Mouse (Mus musculus) forebrain, embryonic 11.5 days (tissue): Measurements from ENCODE around the gene Mettl27. TPM values are rescaled to one million over a fixed set of nuclear protein-coding genes. Genes with fewer than 3 reads are reported as not detected.

Experiments used
- ATAC-seq: fragments of 200-750 bp; cut with Nextera tagmentation; replicated peaks from 2 replicates; pipeline ENCODE4 v1.8.0; 2017; ENCODE audit warnings: moderate TSS enrichment; ENCODE audit not compliant: low FRiP score
- DNase-seq: peaks from one replicate; pipeline ENCODE4 v3.0.0-alpha.2; 2017; ENCODE audit warnings: low spot score
- H3K27ac ChIP-seq: fragments of 300-500 bp; sonication (generic); 2 replicates; pipeline ENCODE4 v1.5.1; 2014; ENCODE audit warnings: low read depth, low read length
- H3K27me3 ChIP-seq: fragments of 300-500 bp; sonication (generic); 2 replicates; pipeline ENCODE4 v1.6.1; 2014; ENCODE audit warnings: mild to moderate bottlenecking, low read length, mixed read lengths; ENCODE audit not compliant: control insufficient read depth, insufficient read depth
- H3K36me3 ChIP-seq: fragments of 300-500 bp; sonication (generic); 2 replicates; pipeline ENCODE4 v1.6.1; 2014; ENCODE audit warnings: mild to moderate bottlenecking, low read length, moderate library complexity, mixed read lengths; ENCODE audit not compliant: control insufficient read depth, insufficient read depth
- H3K4me1 ChIP-seq: fragments of 300-500 bp; sonication (generic); replicated peaks from 2 replicates; pipeline ENCODE4 v1.6.1; 2014; ENCODE audit warnings: low read length, mixed read lengths; ENCODE audit not compliant: control insufficient read depth, insufficient read depth
- H3K4me2 ChIP-seq: fragments of 300-500 bp; sonication (generic); 2 replicates; pipeline ENCODE4 v1.6.1; 2014; ENCODE audit warnings: low read depth, mild to moderate bottlenecking, low read length, moderate library complexity, mixed read lengths; ENCODE audit not compliant: severe bottlenecking
- H3K4me3 ChIP-seq: fragments of 300-500 bp; sonication (generic); 2 replicates; pipeline ENCODE4 v1.5.1; 2014; ENCODE audit warnings: low read depth, low read length
- H3K9ac ChIP-seq: fragments of 300-500 bp; sonication (generic); 2 replicates; pipeline ENCODE4 v1.6.1; 2014; ENCODE audit warnings: low read length
- H3K9me3 ChIP-seq: fragments of 300-500 bp; sonication (generic); 2 replicates; pipeline ENCODE4 v1.6.1; 2016; ENCODE audit warnings: low read length, mixed read lengths; ENCODE audit not compliant: control insufficient read depth
- WGBS: fragments of 180-500 bp; shearing (Covaris S2); extraction: QIAGEN DNeasy Blood & Tissue Kit; methylation state at CpG from one replicate; pipeline ENCODE4 v1.1.7; 2014; 5-methylcytosine and 5-hydroxymethylcytosine counted together
- polyA plus RNA-seq: library from polyadenylated mRNA; unstranded; fragments of >200 nt; fragmentation: Nextera tagmentation; extraction: Ambion mirVana; gene quantifications from 2 replicates; pipeline ENCODE4 v1.2.1, GENCODE M21; 2014

Gene Mettl27
- polyA plus RNA-seq, 1 experiment from 2014 or later, result 7.3 TPM

DNA sequence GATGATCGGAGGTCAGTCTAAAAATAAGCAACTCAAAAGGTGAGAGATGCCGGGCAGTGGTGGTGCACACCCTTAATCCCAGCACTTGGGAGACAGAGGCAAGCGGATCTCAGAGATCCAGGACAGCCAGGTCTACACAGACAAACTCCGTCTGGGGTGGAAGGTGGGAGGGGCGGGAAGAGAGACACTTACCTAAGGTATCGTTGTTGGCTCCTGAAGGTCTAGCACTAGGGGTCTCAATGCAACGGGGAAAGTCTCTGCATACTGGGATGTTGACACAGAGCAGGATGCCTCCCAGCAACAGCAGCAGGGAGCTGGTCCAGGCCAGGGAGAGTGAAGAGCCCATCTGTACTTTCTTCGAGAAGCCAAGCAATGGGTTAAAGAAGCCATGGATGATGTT lies 17.7 kb upstream of the Mettl27 start:
- WGBS, result 81% methylated on average over 8 of the region's 8 CpGs
- no peaks in the 10 kb centered on the region for H3K27me3 ChIP-seq
- ATAC-seq, result no peak
- no peak overlapping the region for H3K27ac ChIP-seq
- no peak overlapping the region for H3K4me2 ChIP-seq
- H3K36me3 ChIP-seq, result no peaks in the 10 kb centered on the region
- 0 out of 2 replicates have a peak overlapping the region, but pooled peaks have one; percentile 2 for H3K4me3 ChIP-seq
- H3K9ac ChIP-seq, result no peak overlapping the region
- DNase-seq, result no peak
- no peaks in the 10 kb centered on the region for H3K4me1 ChIP-seq
- no peaks in the 10 kb centered on the region for H3K9me3 ChIP-seq

GRCm38 (mm10) chr5:134915311-134915710 lies 16.9 kb upstream of the Mettl27 start, which contains the start of gene Cldn13:
Gene Cldn13 (minus strand): TSS chr5:134915526.
- Histone ChIP-seq H3K4me1 (no peaks in the 10 kb centered on the region), H3K27me3 (no peaks in the 10 kb centered on the region), H3K4me2 (no peak within 1 kb of the TSS), H3K9ac (no peak within 1 kb of the TSS), H3K36me3 (no peaks in the 10 kb centered on the region), H3K9me3 (no peaks in the 10 kb centered on the region), H3K27ac (no peak within 1 kb of the TSS), H3K4me3 (0 out of 2 replicates have a peak within 1 kb of the TSS, but pooled peaks have one; percentile 2)
- WGBS, result 85% methylated on average over 8 of the region's 8 CpGs
- DNase-seq (no peak), ATAC-seq (no peak)

- Histone ChIP-seq H3K9me3 (no peaks in the 10 kb centered on the region), H3K36me3 (no peaks in the 10 kb centered on the region), H3K27ac (no peak overlapping the region), H3K4me2 (no peak overlapping the region), H3K27me3 (no peaks in the 10 kb centered on the region), H3K4me1 (no peaks in the 10 kb centered on the region), H3K9ac (no peak overlapping the region), H3K4me3 (no peak overlapping the region)
- no peak for ATAC-seq
- DNase-seq, result peak; percentile 74
- 51% methylated on average over 16 of the region's 16 CpGs for WGBS
Observed at GRCm38 (mm10) chr5:134918071-134918832, 13.9 kb upstream of the Mettl27 start.

DNA sequence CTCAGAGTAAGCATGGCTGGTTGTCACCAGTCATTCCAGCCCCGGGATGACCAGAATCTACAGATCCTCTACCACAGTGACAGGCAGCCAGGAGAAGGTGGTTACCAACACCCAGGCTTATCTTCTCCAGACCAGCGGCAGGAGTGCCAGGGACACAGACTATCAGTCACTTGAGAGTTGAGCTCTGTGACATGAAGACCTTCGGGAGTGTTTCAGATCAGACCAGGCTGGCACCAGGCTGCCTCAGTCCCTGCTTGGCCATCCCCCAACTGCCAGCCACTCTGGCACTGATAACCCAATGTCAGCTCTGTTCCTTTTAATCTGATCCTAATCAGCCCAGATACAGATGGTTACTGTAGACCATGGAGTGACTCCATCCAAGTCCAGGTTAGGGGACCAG lies 13.1 kb upstream of the Mettl27 start:
- Histone ChIP-seq H3K27ac (no peak overlapping the region), H3K4me2 (no peak overlapping the region), H3K4me3 (no peak overlapping the region), H3K4me1 (no peaks in the 10 kb centered on the region), H3K9ac (no peak overlapping the region), H3K36me3 (no peaks in the 10 kb centered on the region), H3K9me3 (no peaks in the 10 kb centered on the region), H3K27me3 (no peaks in the 10 kb centered on the region)
- 93% methylated on average over 3 of the region's 3 CpGs for WGBS
- ATAC-seq, result no peak
- DNase-seq, result no peak

GRCm38 (mm10) chr5:134920106-134920687 lies 12.0 kb upstream of the Mettl27 start:
- H3K4me1 ChIP-seq, result no peaks in the 10 kb centered on the region
- no peaks in the 10 kb centered on the region for H3K9me3 ChIP-seq
- no peak overlapping the region for H3K4me2 ChIP-seq
- H3K36me3 ChIP-seq, result no peaks in the 10 kb centered on the region
- H3K9ac ChIP-seq, result no peak overlapping the region
- WGBS, result 77% methylated on average over 6 of the region's 6 CpGs
- H3K4me3 ChIP-seq, result no peak overlapping the region
- no peak overlapping the region for H3K27ac ChIP-seq
- DNase-seq (no peak), ATAC-seq (no peak)
- no peaks in the 10 kb centered on the region for H3K27me3 ChIP-seq

DNA sequence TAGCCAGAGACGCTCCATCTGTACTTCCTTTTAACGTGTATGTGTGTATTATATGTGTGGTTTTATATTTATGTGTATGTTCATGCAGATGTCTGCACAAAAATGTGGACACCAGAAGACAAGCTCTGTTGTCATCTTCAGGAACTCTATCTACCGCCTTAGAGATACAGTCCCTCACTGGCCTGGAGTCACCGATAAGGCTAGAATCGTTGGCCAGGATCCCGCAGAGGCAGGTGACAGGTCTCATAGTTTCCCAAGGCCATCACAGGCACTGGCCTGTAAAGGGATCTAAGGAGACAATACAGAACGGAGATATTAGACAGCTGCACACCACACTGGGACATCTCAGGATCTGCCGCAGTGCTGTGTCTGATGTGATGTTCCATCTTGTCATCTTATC lies 11.1 kb upstream of the Mettl27 start:
- Histone ChIP-seq H3K27me3 (no peaks in the 10 kb centered on the region), H3K27ac (no peak overlapping the region), H3K9me3 (no peaks in the 10 kb centered on the region), H3K4me1 (no peaks in the 10 kb centered on the region), H3K4me3 (no peak overlapping the region), H3K36me3 (no peaks in the 10 kb centered on the region), H3K9ac (no peak overlapping the region), H3K4me2 (no peak overlapping the region)
- WGBS, result 92% methylated on average over 8 of the region's 8 CpGs
- ATAC-seq, result no peak
- DNase-seq, result no peak

DNA sequence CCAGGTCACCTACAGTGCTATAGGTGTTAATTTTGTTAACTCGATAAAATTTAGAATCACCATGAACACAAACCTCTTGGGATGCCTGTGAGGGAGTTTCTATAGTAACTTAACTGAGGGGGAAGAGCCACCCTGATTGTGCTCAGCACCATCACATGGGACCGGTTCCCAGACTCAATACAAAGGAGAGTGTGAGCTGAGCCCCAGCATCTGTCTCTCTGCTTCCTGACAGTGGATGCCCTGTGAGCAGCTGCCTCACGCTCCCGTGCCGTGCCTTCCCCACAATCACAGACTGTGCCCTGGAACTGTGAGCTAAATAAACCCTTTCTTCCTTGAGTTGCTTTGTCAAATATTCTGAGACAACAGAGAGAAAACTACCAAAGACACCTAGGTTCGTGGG lies 9.0 kb upstream of the Mettl27 start:
- no peak overlapping the region for H3K9ac ChIP-seq
- H3K27me3 ChIP-seq, result no peaks in the 10 kb centered on the region
- no peaks in the 10 kb centered on the region for H3K9me3 ChIP-seq
- no peak overlapping the region for H3K4me2 ChIP-seq
- H3K36me3 ChIP-seq, result no peaks in the 10 kb centered on the region
- 78% methylated on average over 6 of the region's 6 CpGs for WGBS
- H3K4me3 ChIP-seq, result no peak overlapping the region
- DNase-seq (no peak), ATAC-seq (no peak)
- no peaks in the 10 kb centered on the region for H3K4me1 ChIP-seq
- H3K27ac ChIP-seq, result no peak overlapping the region

GRCm38 (mm10) chr5:134926726-134927125 lies 5.4 kb upstream of the Mettl27 start:
- Histone ChIP-seq H3K27me3 (no peaks in the 10 kb centered on the region), H3K4me2 (no peak overlapping the region), H3K4me3 (no peak overlapping the region), H3K36me3 (no peaks in the 10 kb centered on the region), H3K27ac (no peak overlapping the region), H3K9ac (no peak overlapping the region), H3K4me1 (no peaks in the 10 kb centered on the region), H3K9me3 (no peaks in the 10 kb centered on the region)
- no peak for DNase-seq
- no peak for ATAC-seq
- 86% methylated on average over 4 of the region's 4 CpGs for WGBS

- Histone ChIP-seq H3K9me3 (no peaks in the 10 kb centered on the region), H3K27ac (no peak overlapping the region), H3K36me3 (no peaks in the 10 kb centered on the region), H3K4me3 (no peak overlapping the region), H3K4me1 (no peaks in the 10 kb centered on the region), H3K4me2 (no peak overlapping the region), H3K27me3 (no peaks in the 10 kb centered on the region), H3K9ac (no peak overlapping the region)
- ATAC-seq (no peak), DNase-seq (no peak)
- WGBS, result 92% methylated on average over 2 of the region's 2 CpGs
Observed at GRCm38 (mm10) chr5:134929988-134930387, 2.2 kb upstream of the Mettl27 start.
